Mouse (Mus musculus): ENCODE data around the gene Fam163a. TPM values are rescaled to one million over a fixed set of nuclear protein-coding genes. Genes with fewer than 3 reads are reported as not detected.

The Fam163a gene
- polyA plus RNA-seq, 1 experiment from 2014 or later: 1.0 TPM

GRCm38 (mm10) chr1:156084603-156085002 lies 120.2 kb downstream of the Fam163a start:
- WGBS: 78% methylated on average over 3 of the region's 3 CpGs

GRCm38 (mm10) chr1:156077655-156078054 lies 127.2 kb downstream of the Fam163a start:
- ATAC-seq (ENCODE audit: insufficient number of reproducible peaks, insufficient read depth, low FRiP score, low TSS enrichment, low read depth): no peak
- Histone ChIP-seq H3K27ac (no peak overlapping the region), H3K27me3 (no peaks in the 10 kb centered on the region; the same call in none of the 2 replicates), H3K4me3 (replicated peaks) (no peak overlapping the region), H3K9ac (replicated peaks) (no peak overlapping the region), H3K4me2 (no peak overlapping the region), H3K9me3 (no peaks in the 10 kb centered on the region), H3K4me1 (replicated peaks) (peaks cover 10% of the 10 kb centered on the region), H3K36me3 (no peaks in the 10 kb centered on the region)
- 64% methylated on average over 3 of the region's 3 CpGs for WGBS

More at GRCm38 (mm10) chr1:156084603-156085002, 120.2 kb downstream of the Fam163a start:
- Histone ChIP-seq H3K4me3 (replicated peaks) (no peak overlapping the region), H3K4me1 (replicated peaks) (peaks cover 2% of the 10 kb centered on the region; the same call in 1 of the 2 replicates), H3K9me3 (no peaks in the 10 kb centered on the region), H3K27me3 (no peaks in the 10 kb centered on the region; the same call in 1 of the 2 replicates), H3K4me2 (no peak overlapping the region), H3K27ac (no peak overlapping the region), H3K9ac (replicated peaks) (no peak overlapping the region), H3K36me3 (no peaks in the 10 kb centered on the region)
- no peak for ATAC-seq (ENCODE audit: insufficient number of reproducible peaks, insufficient read depth, low FRiP score, low TSS enrichment, low read depth)

GRCm38 (mm10) chr1:156076474-156076873 lies 128.4 kb downstream of the Fam163a start:
- Histone ChIP-seq H3K36me3 (no peaks in the 10 kb centered on the region), H3K4me1 (replicated peaks) (peaks cover 10% of the 10 kb centered on the region), H3K27me3 (no peaks in the 10 kb centered on the region; the same call in none of the 2 replicates), H3K4me3 (replicated peaks) (no peak overlapping the region), H3K4me2 (no peak overlapping the region), H3K9ac (replicated peaks) (no peak overlapping the region), H3K27ac (no peak overlapping the region), H3K9me3 (no peaks in the 10 kb centered on the region)
- WGBS: 51% methylated on average over 4 of the region's 4 CpGs
- no peak for ATAC-seq (ENCODE audit: insufficient number of reproducible peaks, insufficient read depth, low FRiP score, low TSS enrichment, low read depth)

- no peak overlapping the region for H3K4me3 ChIP-seq (replicated peaks)
- WGBS: 51% methylated on average over 8 of the region's 8 CpGs
- H3K4me1 ChIP-seq (replicated peaks): peaks cover 10% of the 10 kb centered on the region
- no peaks in the 10 kb centered on the region for H3K9me3 ChIP-seq
- no peak overlapping the region for H3K4me2 ChIP-seq
- H3K9ac ChIP-seq (replicated peaks): no peak overlapping the region
- no peaks in the 10 kb centered on the region; the same call in 1 of the 2 replicates for H3K27me3 ChIP-seq
- H3K27ac ChIP-seq: no peak overlapping the region
- H3K36me3 ChIP-seq: no peaks in the 10 kb centered on the region
- ATAC-seq (ENCODE audit: insufficient number of reproducible peaks, insufficient read depth, low FRiP score, low TSS enrichment, low read depth): no peak
Observed at GRCm38 (mm10) chr1:156074575-156074974, 130.3 kb downstream of the Fam163a start.

GRCm38 (mm10) chr1:156073169-156073821 lies 131.5 kb downstream of the Fam163a start:
- no peak overlapping the region for H3K4me3 ChIP-seq (replicated peaks)
- no peak for ATAC-seq (ENCODE audit: insufficient number of reproducible peaks, insufficient read depth, low FRiP score, low TSS enrichment, low read depth)
- no peak overlapping the region for H3K9ac ChIP-seq (replicated peaks)
- peaks cover 7% of the 10 kb centered on the region; the same call in 1 of the 2 replicates for H3K36me3 ChIP-seq
- 71% methylated on average over 15 of the region's 15 CpGs for WGBS
- no peaks in the 10 kb centered on the region for H3K27me3 ChIP-seq
- no peak overlapping the region for H3K4me2 ChIP-seq
- H3K4me1 ChIP-seq (replicated peaks): peaks cover 10% of the 10 kb centered on the region
- no peaks in the 10 kb centered on the region for H3K9me3 ChIP-seq
- H3K27ac ChIP-seq: no peak overlapping the region

GRCm38 (mm10) chr1:156070106-156070505 lies 134.7 kb downstream of the Fam163a start:
- H3K27ac ChIP-seq: no peak overlapping the region
- H3K4me1 ChIP-seq (replicated peaks): peaks cover 10% of the 10 kb centered on the region
- H3K4me2 ChIP-seq: no peak overlapping the region
- no peak for ATAC-seq (ENCODE audit: insufficient number of reproducible peaks, insufficient read depth, low FRiP score, low TSS enrichment, low read depth)
- peaks cover 29% of the 10 kb centered on the region for H3K36me3 ChIP-seq
- no peak overlapping the region for H3K9ac ChIP-seq (replicated peaks)
- H3K9me3 ChIP-seq: no peaks in the 10 kb centered on the region
- 79% methylated on average over 14 of the region's 14 CpGs for WGBS
- H3K4me3 ChIP-seq (replicated peaks): no peak overlapping the region
- H3K27me3 ChIP-seq: no peaks in the 10 kb centered on the region

GRCm38 (mm10) chr1:156066133-156066532 lies 138.7 kb downstream of the Fam163a start:
- no peaks in the 10 kb centered on the region for H3K9me3 ChIP-seq
- H3K4me1 ChIP-seq (replicated peaks): no peaks in the 10 kb centered on the region
- H3K9ac ChIP-seq (replicated peaks): no peak overlapping the region
- H3K4me2 ChIP-seq: no peak overlapping the region
- no peaks in the 10 kb centered on the region for H3K27me3 ChIP-seq
- no peak overlapping the region for H3K4me3 ChIP-seq (replicated peaks)
- 70% methylated on average over 3 of the region's 3 CpGs for WGBS
- ATAC-seq (ENCODE audit: insufficient number of reproducible peaks, insufficient read depth, low FRiP score, low TSS enrichment, low read depth): no peak
- H3K27ac ChIP-seq: no peak overlapping the region
- peaks cover 63% of the 10 kb centered on the region for H3K36me3 ChIP-seq

GRCm38 (mm10) chr1:156062193-156062592 lies 142.6 kb downstream of the Fam163a start:
- 86% methylated on average over 4 of the region's 4 CpGs for WGBS
- Histone ChIP-seq H3K4me2 (no peak overlapping the region), H3K9ac (replicated peaks) (no peak overlapping the region), H3K9me3 (no peaks in the 10 kb centered on the region), H3K27me3 (no peaks in the 10 kb centered on the region), H3K36me3 (peaks cover 77% of the 10 kb centered on the region), H3K4me3 (replicated peaks) (no peak overlapping the region), H3K27ac (no peak overlapping the region), H3K4me1 (replicated peaks) (no peaks in the 10 kb centered on the region)
- ATAC-seq (ENCODE audit: insufficient number of reproducible peaks, insufficient read depth, low FRiP score, low TSS enrichment, low read depth): no peak

GRCm38 (mm10) chr1:156058207-156058606 lies 146.6 kb downstream of the Fam163a start:
- WGBS: 89% methylated on average over 2 of the region's 2 CpGs
- H3K4me1 ChIP-seq (replicated peaks): no peaks in the 10 kb centered on the region
- no peak overlapping the region for H3K27ac ChIP-seq
- no peaks in the 10 kb centered on the region for H3K9me3 ChIP-seq
- no peak overlapping the region for H3K9ac ChIP-seq (replicated peaks)
- H3K4me3 ChIP-seq (replicated peaks): no peak overlapping the region
- H3K36me3 ChIP-seq: peaks cover 65% of the 10 kb centered on the region
- H3K4me2 ChIP-seq: no peak overlapping the region
- no peaks in the 10 kb centered on the region for H3K27me3 ChIP-seq
- no peak for ATAC-seq (ENCODE audit: insufficient number of reproducible peaks, insufficient read depth, low FRiP score, low TSS enrichment, low read depth)

GRCm38 (mm10) chr1:156046688-156047087 lies 158.1 kb downstream of the Fam163a start:
- Histone ChIP-seq H3K27ac (no peak overlapping the region), H3K9ac (replicated peaks) (no peak overlapping the region), H3K36me3 (peaks cover 76% of the 10 kb centered on the region), H3K27me3 (no peaks in the 10 kb centered on the region), H3K4me3 (replicated peaks) (no peak overlapping the region), H3K9me3 (no peaks in the 10 kb centered on the region), H3K4me2 (no peak overlapping the region), H3K4me1 (replicated peaks) (peaks cover 19% of the 10 kb centered on the region)
- ATAC-seq (ENCODE audit: insufficient number of reproducible peaks, insufficient read depth, low FRiP score, low TSS enrichment, low read depth): no peak
- 82% methylated on average over 3 of the region's 3 CpGs for WGBS

GRCm38 (mm10) chr1:156044211-156044611 lies 160.6 kb downstream of the Fam163a start:
- Histone ChIP-seq H3K4me1 (replicated peaks) (peaks cover 22% of the 10 kb centered on the region), H3K27me3 (no peaks in the 10 kb centered on the region), H3K9me3 (no peaks in the 10 kb centered on the region), H3K4me3 (replicated peaks) (no peak overlapping the region), H3K9ac (replicated peaks) (no peak overlapping the region), H3K36me3 (peaks cover 53% of the 10 kb centered on the region), H3K27ac (no peak overlapping the region), H3K4me2 (no peak overlapping the region)
- WGBS: 77% methylated on average over 5 of the region's 5 CpGs
- no peak for ATAC-seq (ENCODE audit: insufficient number of reproducible peaks, insufficient read depth, low FRiP score, low TSS enrichment, low read depth)

GRCm38 (mm10) chr1:156043027-156043426 lies 161.8 kb downstream of the Fam163a start:
- Histone ChIP-seq H3K4me2 (peak overlapping the region; percentile 30), H3K27me3 (no peaks in the 10 kb centered on the region), H3K27ac (no peak overlapping the region), H3K36me3 (peaks cover 41% of the 10 kb centered on the region), H3K4me1 (replicated peaks) (peaks cover 22% of the 10 kb centered on the region), H3K9ac (replicated peaks) (no peak overlapping the region), H3K4me3 (replicated peaks) (no peak overlapping the region), H3K9me3 (no peaks in the 10 kb centered on the region)
- no peak for ATAC-seq (ENCODE audit: insufficient number of reproducible peaks, insufficient read depth, low FRiP score, low TSS enrichment, low read depth)
- WGBS: 29% methylated on average over 4 of the region's 4 CpGs

All from limb, embryonic 12.5 days (tissue).